Mouse (Mus musculus) gastrocnemius, postnatal 4 days (tissue): ENCODE results near the gene Med12l. TPM values are rescaled to one million over a fixed set of nuclear protein-coding genes. Genes with fewer than 3 reads are reported as not detected.
A peak's percentile ranks its signal among the peaks of the same experiment; 100 is the strongest.

Experiments used
- DNase-seq, 2 experiments: peaks; one replicate each; pipeline ENCODE4 v3.0.0; 2021 to 2022; ENCODE audit warnings: low spot score in 2 of 2, mixed read lengths in 2 of 2
- total RNA-seq, 2 experiments: library from RNA; stranded (reverse); gene quantifications; 2 replicates each; pipeline ENCODE4 v1.2.3; 2021

The Med12l gene
- total RNA-seq, 2 experiments from 2014 or later: 6.4 to 6.9 TPM

GRCm38 (mm10) chr3:59296563-59297130 is 291.0 kb downstream of the Med12l start:
- no peak for DNase-seq

GRCm38 (mm10) chr3:59297653-59298052 is 292.0 kb downstream of the Med12l start:
- DNase-seq: no peak

GRCm38 (mm10) chr3:59304944-59305343 is 299.3 kb downstream of the Med12l start:
- no peak for DNase-seq

- no peak for DNase-seq
Observed at GRCm38 (mm10) chr3:59305518-59305917, 299.9 kb downstream of the Med12l start.

- no peak for DNase-seq
Observed at GRCm38 (mm10) chr3:59312610-59313009, 307.0 kb downstream of the Med12l start.

GRCm38 (mm10) chr3:59316077-59316476 is 310.5 kb downstream of the Med12l start:
- no peak for DNase-seq

GRCm38 (mm10) chr3:59321278-59321876 is 315.8 kb downstream of the Med12l start:
- DNase-seq: peak in 1 of 2 experiments; percentile 39

- DNase-seq: no peak
Observed at GRCm38 (mm10) chr3:59328526-59328925, 322.9 kb downstream of the Med12l start.

- DNase-seq: no peak
Observed at GRCm38 (mm10) chr3:59341647-59342427, 336.2 kb downstream of the Med12l start.

GRCm38 (mm10) chr3:59343026-59343425 is 337.4 kb downstream of the Med12l start:
- DNase-seq: peak; percentile 21 to 58

GRCm38 (mm10) chr3:59344065-59344905 is 338.7 kb downstream of the Med12l start, which contains the start of gene Igsf10:
Igsf10 (minus strand) TSS chr3:59344394.
- DNase-seq: peak; percentile 61 to 74

- no peak for DNase-seq
Observed at GRCm38 (mm10) chr3:59351768-59352167, 346.1 kb downstream of the Med12l start.

GRCm38 (mm10) chr3:59354156-59354555 is 348.5 kb downstream of the Med12l start:
- DNase-seq: peak in 1 of 2 experiments; percentile 29

- DNase-seq: no peak
Observed at GRCm38 (mm10) chr3:59360102-59360501, 354.5 kb downstream of the Med12l start.

- DNase-seq: no peak
Observed at GRCm38 (mm10) chr3:59361895-59362294, 356.3 kb downstream of the Med12l start.

Other genes with a start within 250 kb of the Med12l start
- not detected for gene Mindy4b-ps, start 183.5 kb upstream of the Med12l start, total RNA-seq
- not detected for gene Clrn1, start 120.5 kb upstream of the Med12l start, total RNA-seq
- gene Gpr171, start 96.0 kb downstream of the Med12l start, total RNA-seq: under 1 TPM; 0.12 to 0.23 TPM
- 1 to 10 TPM; 1.0 to 1.7 TPM for gene P2ry14, start 147.8 kb downstream of the Med12l start, total RNA-seq
- not detected for gene Gpr87, start 189.3 kb downstream of the Med12l start, total RNA-seq
- 1 to 10 TPM; 1.3 to 2.0 TPM for gene P2ry13, start 205.1 kb downstream of the Med12l start, total RNA-seq